Mouse (Mus musculus) heart, embryonic 11.5 days (tissue): ENCODE data around the gene Asxl2. TPM values are rescaled to one million over a fixed set of nuclear protein-coding genes. Genes with fewer than 3 reads are reported as not detected.

Experiments used
- polyA plus RNA-seq: library from polyadenylated mRNA; unstranded; fragments of >200 nt; fragmentation: Nextera tagmentation; extraction: Ambion mirVana; gene quantifications from 2 replicates; pipeline ENCODE4 v1.2.1, GENCODE M21; 2014

Gene Asxl2
- polyA plus RNA-seq, 1 experiment from 2014 or later: 21.3 TPM

Other genes starting within 250 kb of the Asxl2 start
- 68.9 and 70.6 TPM in 2 replicates for gene Rab10, start 116.9 kb upstream of the Asxl2 start, polyA plus RNA-seq
- 5.9 and 8.7 TPM in 2 replicates for gene Kif3c, start 61.7 kb upstream of the Asxl2 start, polyA plus RNA-seq
- gene Dtnb, start 145.5 kb downstream of the Asxl2 start, polyA plus RNA-seq: 22.6 and 26.7 TPM in 2 replicates